Mouse (Mus musculus) MEL (cell line): Measurements from ENCODE around the gene Slc24a1.

Source experiments
- CTCF ChIP-seq, 3 experiments: IDR thresholded peaks in 2 of 3; conservative IDR thresholded peaks in 1 of 3; 2 replicates each; pipeline ENCODE4 v1.5.1; 2011 to 2012; ENCODE audit warnings: low read length in 3 of 3, low read depth in 2 of 3, mild to moderate bottlenecking in 2 of 3, improper control_type of control experiment in 1 of 3, inconsistent platforms in 1 of 3, mixed read lengths in 1 of 3, moderate library complexity in 1 of 3; ENCODE audit not compliant: control insufficient read depth in 1 of 3, insufficient read depth in 1 of 3, poor library complexity in 1 of 3, severe bottlenecking in 1 of 3
- E2F4 ChIP-seq: IDR thresholded peaks from 2 replicates; pipeline ENCODE4 v1.6.1; 2011; ENCODE audit warnings: low read depth, low read length, improper control_type of control experiment, borderline replicate concordance
- EP300 ChIP-seq, 2 experiments: IDR thresholded peaks; 2 replicates each; pipeline ENCODE4 v1.6.1; 2011; ENCODE audit warnings: improper control_type of control experiment in 2 of 2, low read length in 2 of 2, low read depth in 1 of 2, mild to moderate bottlenecking in 1 of 2
- MXI1 ChIP-seq: IDR thresholded peaks from 2 replicates; pipeline ENCODE4 v1.6.1; 2011; ENCODE audit warnings: mild to moderate bottlenecking, low read depth, low read length, improper control_type of control experiment
- NRF1 ChIP-seq: IDR thresholded peaks from 2 replicates; pipeline ENCODE4 v1.6.1; 2014; ENCODE audit warnings: low read depth, mild to moderate bottlenecking, inconsistent platforms, low read length, improper control_type of control experiment, moderate library complexity; ENCODE audit not compliant: poor library complexity, insufficient read depth, severe bottlenecking
- POLR2A ChIP-seq, 2 experiments: IDR thresholded peaks; 2 replicates each; pipeline ENCODE4 v1.6.1; 2011 to 2012; ENCODE audit warnings: low read length in 2 of 2, mild to moderate bottlenecking in 2 of 2, control low read depth in 1 of 2, improper control_type of control experiment in 1 of 2, low read depth in 1 of 2, moderate library complexity in 1 of 2; ENCODE audit not compliant: control insufficient read depth in 1 of 2, insufficient read depth in 1 of 2, poor library complexity in 1 of 2

- TF ChIP-seq EP300 (IDR thresholded peaks at IDR 0.05; ENCODE audit: low read depth in 1 of 2, low read length in 2 of 2) (no peak), MXI1 (0 out of 2 replicates have a peak, but pooled peaks have one; percentile 9), POLR2A (IDR thresholded peaks at IDR 0.05; ENCODE audit: control insufficient read depth in 1 of 2, insufficient read depth in 1 of 2, low read depth in 1 of 2, low read length in 2 of 2, poor library complexity in 1 of 2) (peak; percentile 2 to 95; a peak in 2 of 4 replicates), NRF1 (no peak), CTCF (IDR thresholded peaks at IDR 0.05 in 2 of 3, conservative IDR thresholded peaks at IDR 0.05 in 1 of 3; ENCODE audit: control insufficient read depth in 1 of 3, insufficient read depth in 1 of 3, low read depth in 2 of 3, low read length in 3 of 3, poor library complexity in 1 of 3, severe bottlenecking in 1 of 3) (no peak), E2F4 (no peak)
Measured at GRCm38 (mm10) chr9:64960978-64961320, 9.5 kb upstream of the Slc24a1 start.
